Mouse (Mus musculus) lung, embryonic 16.5 days (tissue): ENCODE measurements around the gene Slc2a1. TPM values are rescaled to one million over a fixed set of nuclear protein-coding genes. Genes with fewer than 3 reads are reported as not detected.
A peak's percentile ranks its signal among the peaks of the same experiment; 100 is the strongest.

Experiments
- ATAC-seq: fragments of 200-750 bp; cut with Nextera tagmentation; 2 replicates; pipeline ENCODE4 v1.8.0; 2017; ENCODE audit warnings: low read depth, mild to moderate bottlenecking, moderate library complexity
- H3K27ac ChIP-seq: fragments of 300-500 bp; sonication (generic); 2 replicates; pipeline ENCODE4 v1.5.1; 2014; ENCODE audit warnings: mild to moderate bottlenecking, control low read depth, low read length
- H3K27me3 ChIP-seq: fragments of 300-500 bp; sonication (generic); 2 replicates; pipeline ENCODE4 v1.6.1; 2014; ENCODE audit warnings: low read depth, low read length, mixed read lengths; ENCODE audit not compliant: control insufficient read depth, insufficient read depth
- H3K36me3 ChIP-seq: fragments of 300-500 bp; sonication (generic); 2 replicates; pipeline ENCODE4 v1.6.1; 2014; ENCODE audit warnings: low read length; ENCODE audit not compliant: control insufficient read depth, insufficient read depth
- H3K4me1 ChIP-seq: fragments of 300-500 bp; sonication (generic); replicated peaks from 2 replicates; pipeline ENCODE4 v1.6.1; 2014; ENCODE audit warnings: low read length, mixed read lengths; ENCODE audit not compliant: control insufficient read depth, insufficient read depth
- H3K4me2 ChIP-seq: fragments of 300-500 bp; sonication (generic); 2 replicates; pipeline ENCODE4 v1.6.1; 2014; ENCODE audit warnings: low read depth, low read length, control low read depth
- H3K4me3 ChIP-seq: fragments of 300-500 bp; sonication (generic); 2 replicates; pipeline ENCODE4 v1.5.1; 2014; ENCODE audit warnings: mild to moderate bottlenecking, low read length, control low read depth
- H3K9ac ChIP-seq: fragments of 300-500 bp; sonication (generic); 2 replicates; pipeline ENCODE4 v1.6.1; 2014; ENCODE audit warnings: low read length, control low read depth
- H3K9me3 ChIP-seq: fragments of 300-500 bp; sonication (generic); 2 replicates; pipeline ENCODE4 v1.6.1; 2016; ENCODE audit warnings: low read length; ENCODE audit not compliant: control insufficient read depth
- WGBS: fragments of 180-500 bp; shearing (Covaris S2); extraction: QIAGEN DNeasy Blood & Tissue Kit; methylation state at CpG from one replicate; pipeline ENCODE4 v1.1.7; 2014; 5-methylcytosine and 5-hydroxymethylcytosine counted together
- polyA plus RNA-seq: library from polyadenylated mRNA; unstranded; fragments of >200 nt; fragmentation: Nextera tagmentation; extraction: Ambion mirVana; gene quantifications from 2 replicates; pipeline ENCODE4 v1.2.1, GENCODE M21; 2015

The Slc2a1 gene
- polyA plus RNA-seq, 1 experiment from 2014 or later, result 95.7 TPM

DNA sequence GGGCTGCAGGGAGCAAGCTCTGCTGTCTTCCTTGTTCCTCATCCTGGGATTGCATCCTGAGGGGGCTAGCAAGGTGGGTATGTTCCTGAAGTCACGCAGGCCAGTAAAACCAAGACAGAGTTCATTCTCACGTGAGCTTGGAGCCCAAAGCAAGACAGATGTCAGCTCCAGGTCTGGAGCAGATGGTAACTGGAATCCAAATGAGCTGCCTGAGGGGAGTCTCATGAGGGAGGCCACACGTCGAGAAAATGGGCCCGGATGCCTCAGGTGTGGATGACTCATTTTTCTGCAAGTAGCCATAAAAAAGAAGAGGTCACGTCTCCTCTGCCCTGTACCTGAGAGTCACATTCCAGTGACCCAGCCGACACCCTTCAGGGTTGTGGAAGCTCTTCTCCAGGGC, 14.6 kb upstream of the Slc2a1 start:
- Histone ChIP-seq H3K4me2 (no peak overlapping the region), H3K36me3 (no peaks in the 10 kb centered on the region), H3K27me3 (no peaks in the 10 kb centered on the region), H3K9ac (no peak overlapping the region), H3K4me1 (no peaks in the 10 kb centered on the region), H3K27ac (no peak overlapping the region), H3K9me3 (no peaks in the 10 kb centered on the region), H3K4me3 (no peak overlapping the region)
- ATAC-seq, result no peak
- 58% methylated on average over 7 of the region's 7 CpGs for WGBS

DNA sequence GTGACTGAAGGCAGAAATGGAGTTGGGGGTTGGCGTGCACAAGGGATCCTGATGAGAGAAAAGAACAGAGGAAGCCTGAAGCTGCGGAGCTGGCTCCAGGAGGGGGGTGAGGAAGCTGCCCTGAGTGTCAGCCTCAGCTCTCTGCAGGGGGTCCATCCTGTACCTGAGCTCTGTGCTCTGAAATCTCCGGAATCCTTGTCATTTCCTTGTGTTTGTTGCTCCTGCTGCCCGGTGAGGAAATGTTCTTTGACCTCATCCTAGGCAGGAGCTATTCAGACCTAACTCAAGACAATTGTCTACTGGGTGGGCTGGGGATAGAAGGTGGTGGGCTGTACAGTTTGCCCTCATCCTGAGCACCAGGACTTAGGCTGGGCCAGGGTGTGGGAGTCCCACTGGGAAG, 13.5 kb upstream of the Slc2a1 start:
- H3K27me3 ChIP-seq, result no peaks in the 10 kb centered on the region
- no peak for ATAC-seq
- no peaks in the 10 kb centered on the region for H3K4me1 ChIP-seq
- no peak overlapping the region for H3K9ac ChIP-seq
- no peaks in the 10 kb centered on the region for H3K36me3 ChIP-seq
- H3K4me3 ChIP-seq, result no peak overlapping the region
- no peak overlapping the region for H3K27ac ChIP-seq
- no peaks in the 10 kb centered on the region for H3K9me3 ChIP-seq
- H3K4me2 ChIP-seq, result no peak overlapping the region
- WGBS, result 23% methylated on average over 4 of the region's 4 CpGs

GRCm38 (mm10) chr4:119096401-119096800, 12.1 kb upstream of the Slc2a1 start:
- ATAC-seq, result no peak
- WGBS, result 40% methylated on average over 3 of the region's 3 CpGs
- no peak overlapping the region for H3K9ac ChIP-seq

DNA sequence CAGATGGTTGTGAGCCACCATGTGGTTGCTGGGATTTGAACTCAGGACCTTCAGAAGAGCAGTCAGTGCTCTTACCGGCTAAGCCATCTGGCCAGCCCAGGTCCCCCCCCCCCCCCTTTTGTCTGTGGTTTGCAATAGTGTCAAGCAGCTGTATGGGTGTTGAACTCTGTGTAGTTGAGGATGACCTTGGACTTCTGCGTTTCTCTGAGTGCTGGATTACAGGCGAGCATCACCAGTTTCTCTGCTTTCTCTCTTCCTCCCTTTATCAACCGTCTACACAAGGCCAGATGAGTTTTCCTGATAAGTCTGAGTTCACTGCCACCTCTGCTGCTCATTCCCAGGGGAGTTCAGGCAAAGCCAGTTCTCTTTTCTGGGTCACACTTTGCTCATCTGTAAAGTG, 11.1 kb upstream of the Slc2a1 start:
- H3K36me3 ChIP-seq, result no peaks in the 10 kb centered on the region

More at GRCm38 (mm10) chr4:119096401-119096800, 12.1 kb upstream of the Slc2a1 start:
- no peak overlapping the region for H3K27ac ChIP-seq
- no peak overlapping the region for H3K4me2 ChIP-seq
- no peaks in the 10 kb centered on the region for H3K36me3 ChIP-seq
- no peaks in the 10 kb centered on the region for H3K4me1 ChIP-seq
- H3K9me3 ChIP-seq, result no peaks in the 10 kb centered on the region
- H3K27me3 ChIP-seq, result no peaks in the 10 kb centered on the region
- H3K4me3 ChIP-seq, result no peak overlapping the region

DNA sequence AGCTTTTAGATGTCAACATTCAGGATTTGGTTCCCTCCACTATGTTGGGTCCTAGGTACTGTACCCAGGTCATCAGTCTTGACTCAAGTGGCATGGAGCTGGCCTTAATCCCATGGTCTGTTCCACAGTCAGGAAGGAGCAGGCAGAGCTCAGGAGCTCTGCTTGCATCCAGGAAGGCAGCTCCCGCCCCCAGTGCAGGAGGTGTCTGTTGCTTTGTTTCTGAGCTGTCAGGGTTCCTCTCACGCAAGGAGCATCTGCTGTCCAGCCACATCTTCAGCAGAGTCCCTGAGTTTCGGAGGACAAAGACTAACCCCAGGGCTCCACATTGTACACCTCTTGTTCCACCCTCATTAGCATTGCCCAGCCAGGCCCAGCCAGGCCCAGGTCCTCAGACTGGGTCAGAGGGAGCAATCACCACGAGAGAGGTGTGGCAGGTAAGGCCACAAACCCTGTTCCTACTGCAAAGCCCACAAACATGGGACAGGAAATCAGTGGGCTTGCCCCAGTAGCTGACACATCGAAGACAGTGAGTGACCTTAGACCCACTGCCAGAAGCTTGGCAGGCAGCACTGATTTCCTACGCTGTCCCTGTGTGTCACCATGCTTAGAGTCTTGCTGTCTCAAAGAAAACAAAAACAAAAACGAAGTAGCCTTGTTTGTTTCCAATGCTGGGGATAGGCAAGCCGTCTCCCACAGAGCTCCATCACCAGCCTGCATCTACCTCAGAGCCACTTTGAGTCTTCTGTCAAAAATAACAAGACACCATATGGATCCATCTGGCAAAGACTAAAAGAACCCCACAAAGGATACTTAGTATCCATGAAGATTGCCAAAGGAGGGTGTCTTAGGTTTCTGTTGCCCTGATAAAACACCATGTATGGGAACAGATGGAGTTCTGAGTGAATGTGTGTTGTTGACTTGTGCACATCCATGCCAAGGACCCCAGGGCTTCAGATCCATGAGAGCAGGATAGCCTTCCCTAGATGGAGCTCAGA, 10.0 kb upstream of the Slc2a1 start:
- H3K27me3 ChIP-seq, result no peaks in the 10 kb centered on the region
- H3K4me1 ChIP-seq, result no peaks in the 10 kb centered on the region
- no peak overlapping the region for H3K27ac ChIP-seq
- no peak for ATAC-seq
- H3K4me3 ChIP-seq, result no peak overlapping the region
- no peaks in the 10 kb centered on the region for H3K9me3 ChIP-seq
- H3K36me3 ChIP-seq, result no peaks in the 10 kb centered on the region
- WGBS, result 48% methylated on average over 8 of the region's 8 CpGs
- H3K9ac ChIP-seq, result no peak overlapping the region
- no peak overlapping the region for H3K4me2 ChIP-seq

More for the DNA sequence above, 11.1 kb upstream of the Slc2a1 start:
- Histone ChIP-seq H3K4me3 (no peak overlapping the region), H3K4me1 (no peaks in the 10 kb centered on the region), H3K27ac (no peak overlapping the region), H3K4me2 (no peak overlapping the region), H3K9me3 (no peaks in the 10 kb centered on the region), H3K27me3 (no peaks in the 10 kb centered on the region), H3K9ac (no peak overlapping the region)
- WGBS, result 73% methylated on average over 4 of the region's 4 CpGs
- ATAC-seq, result no peak

DNA sequence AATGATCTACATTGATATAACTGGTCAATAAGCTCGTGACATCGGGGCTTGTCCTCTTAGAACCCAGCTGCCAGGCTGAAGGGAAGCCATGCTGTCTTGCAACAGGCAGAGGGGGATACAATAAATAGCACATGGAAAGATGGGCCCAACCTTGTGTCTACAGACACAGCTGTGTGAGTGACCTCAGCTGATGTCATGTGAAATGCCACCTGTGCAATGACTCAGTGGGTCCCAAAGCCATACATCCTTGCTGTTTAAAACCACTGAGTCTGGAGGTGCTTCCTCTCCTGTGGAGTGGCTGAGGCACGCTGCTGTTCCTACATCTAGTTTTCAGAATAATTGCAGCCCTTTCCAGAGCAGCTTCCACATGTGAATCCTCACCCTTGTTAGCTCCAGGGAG, 7.1 kb upstream of the Slc2a1 start:
- no peak overlapping the region for H3K4me3 ChIP-seq
- 87% methylated on average over 3 of the region's 3 CpGs for WGBS

GRCm38 (mm10) chr4:119102350-119103126, 6.0 kb upstream of the Slc2a1 start:
- Histone ChIP-seq H3K27me3 (no peaks in the 10 kb centered on the region), H3K4me3 (no peak overlapping the region), H3K27ac (no peak overlapping the region), H3K9ac (no peak overlapping the region), H3K36me3 (no peaks in the 10 kb centered on the region), H3K4me2 (no peak overlapping the region), H3K9me3 (no peaks in the 10 kb centered on the region), H3K4me1 (peaks cover 13% of the 10 kb centered on the region)
- no peak for ATAC-seq
- 65% methylated on average over 7 of the region's 7 CpGs for WGBS

More for the DNA sequence above, 7.1 kb upstream of the Slc2a1 start:
- Histone ChIP-seq H3K27me3 (no peaks in the 10 kb centered on the region), H3K9ac (no peak overlapping the region), H3K4me1 (peaks cover 13% of the 10 kb centered on the region), H3K9me3 (no peaks in the 10 kb centered on the region), H3K27ac (no peak overlapping the region), H3K36me3 (no peaks in the 10 kb centered on the region), H3K4me2 (no peak overlapping the region)
- ATAC-seq, result no peak

- H3K9me3 ChIP-seq, result no peaks in the 10 kb centered on the region
- peak overlapping the region; percentile 69; the same call in 1 of the 2 replicates for H3K9ac ChIP-seq
- no peak overlapping the region for H3K4me2 ChIP-seq
- H3K4me3 ChIP-seq, result no peak overlapping the region
- H3K36me3 ChIP-seq, result no peaks in the 10 kb centered on the region
- peak overlapping the region; percentile 83; the same call in 1 of the 2 replicates for H3K27ac ChIP-seq
- WGBS, result 49% methylated on average over 4 of the region's 4 CpGs
- H3K4me1 ChIP-seq, result peaks cover 21% of the 10 kb centered on the region
- no peaks in the 10 kb centered on the region for H3K27me3 ChIP-seq
- no peak for ATAC-seq
Measured at GRCm38 (mm10) chr4:119104847-119105246, 3.7 kb upstream of the Slc2a1 start.

- Histone ChIP-seq H3K4me2 (peak overlapping the region; percentile 64), H3K36me3 (no peaks in the 10 kb centered on the region), H3K9me3 (no peaks in the 10 kb centered on the region), H3K9ac (peak overlapping the region; percentile 69), H3K4me3 (peak overlapping the region; percentile 42), H3K4me1 (peaks cover 30% of the 10 kb centered on the region), H3K27me3 (no peaks in the 10 kb centered on the region), H3K27ac (peak overlapping the region; percentile 83)
- peak; percentile 60 for ATAC-seq
- WGBS, result under 1% methylated on average over 18 of the region's 18 CpGs
Measured at GRCm38 (mm10) chr4:119105704-119106103, 2.8 kb upstream of the Slc2a1 start.
